Mouse (Mus musculus) gastrocnemius, postnatal 10 days (tissue): ENCODE measurements at regions not wholly inside any gene's neighbourhood (a gene's known extent, or its start where the extent isn't known, plus 50 kb on each side); places are given as distances from the start of the nearest gene placed in this dataset.

Experiments
- DNase-seq: peaks from one replicate; pipeline ENCODE4 v3.0.0; 2021; ENCODE audit warnings: mixed read lengths

GRCm38 (mm10) chr6:135525841-135526327, 163.5 kb downstream of the Emp1 start:
- DNase-seq = peak; percentile 9

DNA sequence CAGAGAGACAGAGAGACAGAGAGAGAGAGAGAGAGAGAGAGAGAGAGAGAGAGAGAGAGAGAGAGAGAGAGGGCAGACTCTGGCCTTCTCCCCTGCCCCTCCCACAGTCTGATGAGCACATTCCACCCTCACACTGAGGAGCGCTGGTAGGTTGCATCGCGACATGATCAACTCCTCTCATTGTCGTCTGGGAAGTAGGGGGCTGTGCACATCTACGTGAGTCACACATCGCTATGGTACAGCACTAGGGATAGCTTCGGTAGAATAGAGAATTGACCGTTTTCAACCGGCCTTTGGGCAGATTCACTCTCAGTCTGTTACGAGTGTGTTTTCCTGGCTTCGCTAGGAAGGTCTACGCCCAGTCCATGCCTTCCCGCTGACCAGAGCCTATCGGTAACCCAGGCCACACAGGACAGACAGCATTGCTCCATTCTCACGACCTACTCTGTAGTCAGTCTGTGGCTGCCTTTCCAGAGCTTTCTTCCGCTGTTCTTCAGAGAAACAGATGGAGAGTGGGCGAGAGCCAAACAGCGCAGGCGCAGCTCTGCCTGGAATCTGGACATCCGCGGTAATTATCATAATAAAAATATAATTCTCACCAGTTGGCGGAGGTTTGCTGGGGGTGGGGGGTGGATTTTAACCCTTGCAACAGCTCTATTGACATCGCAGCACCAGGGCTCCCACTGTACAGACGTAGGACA, 164.3 kb downstream of the Emp1 start:
- DNase-seq = peak; percentile 8

DNA sequence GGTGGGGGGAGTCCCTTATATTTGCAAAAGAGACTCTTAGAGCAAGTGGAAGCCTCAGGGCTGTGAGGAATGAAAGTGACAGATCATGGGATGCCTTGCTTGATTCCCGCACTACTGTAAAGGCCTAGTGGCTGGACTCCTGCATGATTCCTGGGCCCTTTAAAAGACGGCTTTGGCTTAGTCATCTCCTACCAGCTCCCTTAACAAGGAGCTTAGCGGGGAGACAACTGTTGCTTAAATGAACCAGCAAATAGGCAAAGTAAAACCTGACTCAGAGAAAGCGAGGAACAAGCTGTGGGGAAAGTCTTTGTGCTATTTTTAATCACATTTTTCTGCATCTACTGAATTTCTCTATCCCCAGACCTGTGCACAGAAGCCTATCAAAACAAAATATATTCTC, 165.5 kb downstream of the Emp1 start:
- no peak for DNase-seq

GRCm38 (mm10) chr6:135539791-135540646, 177.7 kb downstream of the Emp1 start:
- no peak for DNase-seq

DNA sequence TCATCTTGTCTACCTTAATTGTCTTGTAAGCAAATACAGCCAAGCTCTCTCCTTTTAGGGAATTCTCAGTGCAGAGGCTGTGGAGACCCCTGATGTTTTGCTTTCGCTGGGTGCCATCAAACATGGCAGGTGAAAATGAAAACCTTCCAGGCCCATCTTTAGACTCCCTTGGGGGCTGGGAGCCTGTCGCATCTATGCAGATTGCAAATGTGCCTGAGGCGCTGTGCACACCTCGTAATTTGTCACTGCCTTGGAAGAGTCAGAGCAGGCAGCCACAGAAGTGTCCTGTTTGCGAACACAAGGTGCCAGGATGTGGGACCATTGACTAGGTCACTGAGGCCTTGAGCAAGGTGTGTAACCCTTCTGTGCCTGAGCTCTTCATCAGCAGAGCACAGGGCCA, 179.2 kb downstream of the Emp1 start:
- DNase-seq = no peak

DNA sequence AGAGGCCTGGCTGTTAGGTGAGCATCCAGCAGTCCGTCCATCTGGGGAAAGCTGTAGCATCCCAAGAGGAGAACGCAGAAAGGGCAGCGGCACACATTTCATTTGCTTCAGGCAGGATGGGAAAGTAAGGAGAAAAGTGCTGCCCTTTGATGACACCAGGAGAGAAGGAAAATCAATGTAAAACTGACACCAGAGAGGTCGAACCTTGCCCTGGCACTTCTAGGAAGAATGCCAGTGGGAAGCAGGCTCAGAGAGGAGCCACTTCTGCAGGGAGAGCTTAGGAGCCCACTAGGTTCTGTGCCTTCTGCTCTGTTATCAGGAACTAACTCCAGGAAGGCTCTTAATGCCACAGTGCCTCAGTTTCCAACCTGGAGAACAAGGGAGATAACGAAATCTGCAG, 180.0 kb downstream of the Emp1 start:
- no peak for DNase-seq

DNA sequence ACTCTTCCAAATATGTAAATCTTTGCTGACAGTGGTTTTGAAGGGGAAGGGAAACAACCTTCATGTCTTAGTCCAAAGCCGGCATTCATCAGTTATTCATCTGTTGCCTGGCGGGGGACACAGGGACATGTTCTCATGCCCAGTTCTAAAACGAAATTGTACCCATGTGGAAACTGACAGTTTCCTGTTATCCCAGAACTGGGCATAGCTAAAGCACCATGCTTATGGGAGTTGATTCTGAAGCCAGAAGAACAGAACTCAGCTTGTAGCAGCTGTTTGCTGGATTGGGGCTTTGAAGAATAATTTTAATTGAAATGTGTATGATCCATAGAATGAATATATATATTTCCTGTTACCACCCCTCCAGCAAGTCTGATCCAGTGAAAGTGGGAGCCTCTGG, 181.0 kb downstream of the Emp1 start:
- no peak for DNase-seq

DNA sequence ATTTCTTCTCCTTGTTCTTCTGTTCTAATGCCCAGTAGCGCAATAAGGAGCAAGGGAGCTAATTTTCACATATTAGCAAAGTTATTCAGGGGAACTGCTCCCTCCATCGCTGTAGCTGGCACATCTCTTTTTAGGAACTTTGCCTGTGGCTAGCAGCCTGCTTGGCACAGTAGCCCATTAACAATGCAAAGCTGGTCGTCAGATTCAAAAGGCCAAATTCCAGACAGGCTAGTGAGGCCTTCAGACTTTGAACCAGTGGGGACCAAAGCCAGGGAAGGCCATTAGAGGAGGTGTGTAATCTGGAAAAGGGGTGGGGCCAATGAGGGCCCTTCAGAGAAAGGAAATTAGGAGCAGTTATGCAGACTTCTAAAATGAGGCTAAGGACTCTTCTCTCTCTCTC, 181.5 kb downstream of the Emp1 start:
- DNase-seq = no peak

GRCm38 (mm10) chr6:135550368-135550950, 188.1 kb downstream of the Emp1 start:
- DNase-seq = no peak

GRCm38 (mm10) chr6:135552396-135552795, 190.1 kb downstream of the Emp1 start:
- no peak for DNase-seq

- DNase-seq = peak; percentile 83
These were observed 197.2 kb downstream of the Emp1 start for GRCm38 (mm10) chr6:135559501-135559907.

DNA sequence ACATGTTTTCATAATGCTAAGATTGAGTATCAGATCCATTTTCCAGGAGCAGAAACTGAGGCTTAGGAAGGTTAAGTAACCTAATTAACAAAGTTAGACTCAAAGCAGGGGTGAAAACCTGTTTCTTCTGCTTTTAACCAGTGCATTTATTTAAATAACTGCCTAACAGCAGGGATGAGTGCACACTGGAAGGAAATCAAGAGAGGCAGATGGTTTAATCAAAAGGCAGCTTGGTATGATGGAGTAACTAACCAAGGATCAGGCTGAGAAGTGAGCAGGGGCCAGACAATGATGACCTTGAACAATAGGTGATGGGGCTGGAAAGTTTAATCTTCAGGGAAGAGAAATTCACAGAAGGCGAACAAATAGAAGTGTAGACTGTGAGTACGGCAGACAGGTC, 199.9 kb downstream of the Emp1 start:
- DNase-seq = no peak

- DNase-seq = no peak
These were observed 201.4 kb downstream of the Emp1 start for GRCm38 (mm10) chr6:135563766-135564165.

DNA sequence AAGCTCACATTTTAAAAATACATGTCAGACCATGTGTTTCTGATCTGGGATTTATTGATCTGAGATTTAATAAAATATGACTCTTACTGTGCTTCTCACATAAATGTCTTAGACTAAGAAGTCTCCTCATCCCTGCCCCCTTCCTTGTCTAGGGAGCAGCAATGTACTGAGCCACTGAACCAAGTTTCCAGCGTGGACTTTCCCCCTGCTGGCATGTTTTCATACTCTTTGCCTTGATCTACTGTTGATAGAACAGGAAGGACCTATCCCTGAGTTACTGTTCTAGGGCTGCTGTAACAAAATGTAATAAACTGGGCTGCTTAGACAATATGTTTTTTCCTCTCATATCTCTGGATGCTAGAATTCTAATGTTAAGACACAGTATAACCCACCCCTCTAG, 206.7 kb downstream of the Emp1 start:
- DNase-seq = no peak

- DNase-seq = no peak
These were observed 212.9 kb downstream of the Emp1 start for GRCm38 (mm10) chr6:135575294-135575693.

DNA sequence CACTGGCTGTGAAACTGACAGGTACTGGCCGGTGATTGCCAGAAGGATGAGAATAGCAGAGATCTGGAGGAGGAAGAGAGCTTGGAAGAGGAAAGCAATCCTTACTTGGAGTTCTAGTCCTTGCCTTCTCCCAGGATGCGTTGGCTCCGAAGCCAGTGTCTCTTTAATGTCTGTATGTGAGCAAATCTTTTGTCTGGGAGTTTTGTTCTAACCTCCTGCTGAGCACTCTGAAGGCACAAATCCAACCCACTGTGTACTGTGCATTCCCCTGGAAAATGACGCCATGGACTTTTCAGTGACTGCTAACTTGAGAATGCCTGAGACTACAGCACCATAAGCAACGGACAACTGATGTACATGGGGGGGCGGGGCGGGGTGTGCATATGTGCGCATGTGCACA, 216.4 kb downstream of the Emp1 start:
- no peak for DNase-seq

GRCm38 (mm10) chr6:135582567-135582966, 220.2 kb downstream of the Emp1 start:
- no peak for DNase-seq

GRCm38 (mm10) chr6:135584782-135585181, 222.4 kb downstream of the Emp1 start:
- no peak for DNase-seq

DNA sequence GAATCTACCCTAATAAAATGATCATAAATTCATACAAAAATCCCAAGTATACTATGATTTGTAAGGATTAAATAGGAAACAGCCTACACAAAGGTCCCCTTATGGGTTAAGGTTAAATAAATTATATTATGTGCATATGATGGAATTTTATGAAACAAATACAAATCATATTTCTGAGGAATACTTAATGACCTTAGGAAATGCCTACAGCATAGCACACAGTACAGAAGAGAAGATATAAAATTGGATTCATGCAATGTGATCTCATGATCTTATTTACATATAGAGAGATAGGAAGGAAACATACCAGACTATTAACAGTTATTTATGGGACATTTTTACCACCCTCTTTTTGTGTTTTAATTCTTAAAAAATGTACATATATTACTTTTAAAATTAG, 227.7 kb downstream of the Emp1 start:
- no peak for DNase-seq

DNA sequence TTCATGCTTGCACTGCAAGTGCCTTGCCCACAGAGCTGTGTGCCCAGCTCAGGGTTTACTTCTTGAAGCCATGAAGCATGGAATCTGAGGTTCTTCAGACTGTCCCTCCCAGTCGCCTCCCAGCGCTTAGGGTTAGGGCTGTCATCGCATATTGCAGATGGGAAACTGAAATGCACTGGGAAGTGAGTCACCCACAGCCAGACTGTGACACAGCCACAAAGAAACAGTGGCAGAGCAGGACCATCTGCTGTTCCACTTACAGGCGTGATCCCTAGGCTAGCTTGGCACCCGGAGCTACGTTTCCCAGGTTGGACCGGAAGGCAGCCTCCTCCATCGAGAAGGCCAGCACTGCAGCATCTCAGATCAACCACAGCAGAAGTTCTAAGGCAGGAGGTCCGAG, 228.7 kb downstream of the Emp1 start:
- DNase-seq = no peak

DNA sequence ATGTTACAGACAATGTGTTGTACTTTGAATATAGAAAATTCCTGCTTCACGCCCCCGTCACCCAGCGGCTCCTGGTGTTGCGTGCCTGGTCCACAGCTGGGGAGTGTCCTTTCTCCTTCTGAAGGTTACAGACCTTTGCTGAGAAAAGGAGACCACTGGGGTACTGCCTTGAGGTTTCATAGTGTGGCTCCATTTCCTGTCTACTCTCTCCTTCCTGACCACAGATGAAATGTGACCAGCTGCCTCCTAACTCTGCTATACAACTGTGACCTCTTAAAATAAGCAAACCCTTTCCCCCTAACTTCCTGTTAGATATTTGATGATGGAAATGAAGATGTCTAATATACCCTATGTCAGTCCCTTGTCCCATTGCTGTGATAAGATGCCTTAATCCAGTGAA, 234.0 kb downstream of the Emp1 start:
- no peak for DNase-seq

DNA sequence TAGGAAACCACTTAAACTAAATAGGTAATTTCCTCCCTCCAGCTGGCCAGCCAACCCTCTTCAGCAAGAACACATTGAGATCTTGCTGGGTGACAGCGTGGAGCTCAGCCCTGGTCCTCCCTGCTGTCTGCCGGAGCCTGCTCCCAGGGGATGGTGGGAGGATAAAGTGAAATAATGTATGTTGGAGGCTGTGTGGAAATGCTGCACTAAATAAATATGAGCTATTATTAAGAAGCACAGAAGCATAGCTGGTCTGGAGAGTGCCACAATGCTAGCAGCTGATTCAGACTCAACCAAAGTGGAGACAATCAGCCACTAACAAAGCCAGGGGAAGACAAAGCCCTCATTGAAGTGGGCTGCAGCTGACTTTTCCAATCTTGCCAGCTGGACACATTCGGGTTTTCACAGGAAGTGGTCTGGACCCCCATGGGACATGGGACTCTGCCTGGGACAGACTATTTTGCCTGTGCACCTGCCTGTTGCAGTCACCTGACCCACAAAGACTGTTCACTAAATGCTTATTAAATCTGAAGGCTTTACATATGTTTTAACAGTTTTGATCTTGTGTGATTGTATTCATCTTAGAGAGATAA, 248.3 kb downstream of the Emp1 start:
- DNase-seq = no peak

- no peak for DNase-seq
These were observed 265.6 kb downstream of the Emp1 start for GRCm38 (mm10) chr6:135627928-135628327.
